Mouse (Mus musculus) midbrain, embryonic 13.5 days (tissue): ENCODE measurements around the gene Gm5930. TPM values are rescaled to one million over a fixed set of nuclear protein-coding genes. Genes with fewer than 3 reads are reported as not detected.
"Not testable (repeated sequence)": the region's sequence is repeated elsewhere in the genome, so short reads cannot be mapped to it uniquely, and the experiment has no call there.

ENCODE experiments used
- ATAC-seq: fragments of 200-750 bp; cut with Nextera tagmentation; 2 replicates; pipeline ENCODE4 v1.8.0; 2017; ENCODE audit warnings: mild to moderate bottlenecking, moderate TSS enrichment, moderate library complexity
- H3K27ac ChIP-seq: fragments of 300-500 bp; sonication (generic); 2 replicates; pipeline ENCODE4 v1.5.1; 2015; ENCODE audit warnings: inconsistent platforms, mild to moderate bottlenecking, moderate library complexity
- H3K27me3 ChIP-seq: fragments of 300-500 bp; sonication (generic); 2 replicates; pipeline ENCODE4 v1.6.1; 2015; ENCODE audit warnings: mild to moderate bottlenecking, inconsistent platforms
- H3K36me3 ChIP-seq: fragments of 300-500 bp; sonication (generic); 2 replicates; pipeline ENCODE4 v1.6.1; 2015; ENCODE audit warnings: mild to moderate bottlenecking, inconsistent platforms
- H3K4me1 ChIP-seq: fragments of 300-500 bp; sonication (generic); replicated peaks from 2 replicates; pipeline ENCODE4 v1.6.1; 2015; ENCODE audit warnings: inconsistent platforms
- H3K4me2 ChIP-seq: fragments of 300-500 bp; sonication (generic); replicated peaks from 2 replicates; pipeline ENCODE4 v1.6.1; 2015; ENCODE audit warnings: moderate library complexity, mild to moderate bottlenecking, inconsistent platforms
- H3K4me3 ChIP-seq: fragments of 300-500 bp; sonication (generic); replicated peaks from 2 replicates; pipeline ENCODE4 v1.5.1; 2015; ENCODE audit warnings: mild to moderate bottlenecking, inconsistent platforms
- H3K9ac ChIP-seq: fragments of 300-500 bp; sonication (generic); replicated peaks from 2 replicates; pipeline ENCODE4 v1.6.1; 2015; ENCODE audit warnings: mild to moderate bottlenecking, inconsistent platforms
- H3K9me3 ChIP-seq: fragments of 300-500 bp; sonication (generic); 2 replicates; pipeline ENCODE4 v1.6.1; 2016; ENCODE audit warnings: mild to moderate bottlenecking, inconsistent platforms
- WGBS: fragments of 180-500 bp; shearing (Covaris S2); methylation state at CpG from one replicate; pipeline ENCODE4 v1.1.7; 2015; 5-methylcytosine and 5-hydroxymethylcytosine counted together
- polyA plus RNA-seq: library from polyadenylated mRNA; unstranded; fragments of >200 nt; fragmentation: Nextera tagmentation; extraction: Ambion mirVana; gene quantifications from 2 replicates; pipeline ENCODE4 v1.2.1, GENCODE M21; 2015

The Gm5930 gene
- polyA plus RNA-seq = not detected in 2 replicates

DNA sequence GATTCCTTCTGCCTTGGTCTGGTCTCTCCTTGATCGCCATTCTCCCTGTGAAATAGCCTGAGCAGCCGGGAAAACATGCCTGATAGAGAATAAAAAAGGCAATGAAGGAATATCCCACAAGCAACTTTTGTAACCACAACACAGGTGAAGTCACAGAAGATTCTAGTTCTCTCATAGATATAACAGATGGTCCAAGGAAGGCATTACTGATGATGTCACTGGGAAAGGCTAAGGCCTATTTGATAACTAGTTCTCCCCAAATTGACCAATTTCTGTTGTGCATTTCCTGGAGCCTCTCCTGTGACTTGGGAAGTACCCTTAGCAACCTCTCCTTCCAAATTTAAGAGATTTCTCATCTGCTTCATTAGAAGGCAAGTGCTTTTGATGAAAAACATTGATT lies at the start of gene Gm5930:
Gm5930 (minus strand) TSS at position 101 of the 400 bp plus-strand sequence.
- not testable (repeated sequence) for H3K4me2 ChIP-seq, H3K4me3 ChIP-seq, H3K4me1 ChIP-seq, H3K9me3 ChIP-seq, H3K27me3 ChIP-seq, H3K27ac ChIP-seq, ATAC-seq, H3K9ac ChIP-seq, H3K36me3 ChIP-seq
- no CpG with 5 or more reads among the region's 2 CpGs for WGBS

DNA sequence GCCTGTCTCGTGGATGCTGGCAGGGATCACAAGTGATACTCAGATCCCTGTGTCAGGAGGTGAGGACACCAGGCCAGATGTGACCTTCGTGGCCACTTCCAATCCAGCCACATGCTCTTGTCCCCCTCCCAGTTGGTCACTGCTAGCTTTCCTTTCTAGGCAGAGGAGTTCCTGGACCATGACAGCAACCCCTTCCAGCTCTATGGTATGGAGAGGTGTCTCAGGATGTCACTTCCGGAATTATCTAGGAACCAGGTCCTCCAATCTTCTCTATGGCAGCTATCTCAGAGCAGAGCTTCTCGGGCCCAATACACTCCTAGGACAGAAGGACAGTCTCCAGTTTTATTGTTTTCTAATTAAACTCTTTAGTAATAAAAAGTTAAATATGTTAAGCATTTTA lies 45.8 kb upstream of the Gm5930 start:
- not testable (repeated sequence) for ATAC-seq, H3K4me1 ChIP-seq, H3K4me2 ChIP-seq, H3K36me3 ChIP-seq, H3K27me3 ChIP-seq, H3K27ac ChIP-seq, H3K9ac ChIP-seq, H3K9me3 ChIP-seq, H3K4me3 ChIP-seq
- 84% methylated on average over 4 of the region's 4 CpGs for WGBS

DNA sequence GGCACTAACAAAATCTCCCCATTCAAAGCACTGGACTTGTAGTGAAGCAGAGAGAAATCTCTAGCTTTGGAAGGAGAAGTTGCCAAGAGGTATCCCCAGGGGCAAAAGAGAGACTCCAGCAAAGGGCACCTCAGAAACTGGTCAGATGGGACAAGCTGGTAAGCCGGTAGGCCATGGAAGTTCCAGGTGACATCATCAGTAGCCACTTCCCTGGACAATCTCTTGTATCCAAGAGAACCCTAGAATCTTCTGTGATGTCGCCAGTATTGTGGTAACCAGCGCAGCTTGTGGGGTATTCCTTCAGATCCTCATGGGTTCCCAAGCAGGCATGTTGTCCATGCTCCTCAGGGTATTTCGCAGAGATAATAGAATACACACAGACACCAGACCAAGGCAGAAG lies 26.7 kb upstream of the Gm5930 start, which contains the start of gene Gm8229:
Gm8229 (plus strand) TSS at position 301 of the 400 bp plus-strand sequence.
- H3K36me3 ChIP-seq, H3K4me3 ChIP-seq, H3K4me2 ChIP-seq, H3K27me3 ChIP-seq, H3K9ac ChIP-seq, H3K27ac ChIP-seq, H3K9me3 ChIP-seq, ATAC-seq, H3K4me1 ChIP-seq: not testable (repeated sequence)
- 96% methylated on average over 4 of the region's 4 CpGs for WGBS

DNA sequence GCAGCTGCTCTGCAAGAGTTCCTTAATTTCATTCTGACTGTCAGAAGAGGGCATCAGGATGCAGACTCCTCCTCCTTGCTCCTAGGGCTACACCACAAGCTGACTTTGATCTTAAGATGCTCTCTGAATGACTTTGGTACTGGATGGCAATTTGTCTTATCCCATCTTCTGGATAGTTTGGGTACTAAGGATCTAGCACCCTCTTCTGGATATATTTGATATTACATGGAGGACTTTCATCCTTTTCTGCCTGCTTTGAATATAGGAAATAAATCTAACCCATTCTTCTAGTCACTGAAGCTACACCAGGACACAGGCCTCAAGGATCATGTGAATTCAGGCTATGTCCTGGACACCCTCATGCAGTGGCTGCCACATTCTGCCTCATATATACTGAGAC lies 23.9 kb upstream of the Gm5930 start:
- not testable (repeated sequence) for H3K4me3 ChIP-seq, H3K27me3 ChIP-seq, H3K4me1 ChIP-seq, H3K36me3 ChIP-seq, H3K9ac ChIP-seq, H3K4me2 ChIP-seq, ATAC-seq, H3K9me3 ChIP-seq, H3K27ac ChIP-seq

DNA sequence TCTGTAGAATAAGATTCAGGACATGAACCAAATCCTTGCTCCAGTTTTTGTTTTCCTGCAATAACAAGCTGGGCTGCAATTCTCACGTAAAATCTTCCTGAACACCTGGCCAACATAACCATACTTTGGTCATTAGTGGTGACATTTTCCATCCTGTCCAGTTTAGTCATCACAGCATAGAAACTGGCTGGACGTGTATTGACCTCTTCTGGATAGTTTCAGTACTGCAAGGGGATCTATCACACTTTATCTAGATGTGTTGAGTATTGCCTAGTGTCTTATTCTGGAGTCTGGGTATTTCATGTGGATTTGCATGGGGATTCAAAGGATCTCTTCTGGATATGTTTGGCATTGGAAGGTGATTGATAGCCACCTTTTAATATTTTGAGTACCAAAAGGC lies 23.0 kb upstream of the Gm5930 start:
- H3K27ac ChIP-seq, H3K27me3 ChIP-seq, H3K4me2 ChIP-seq, ATAC-seq, H3K9ac ChIP-seq, H3K4me3 ChIP-seq, H3K4me1 ChIP-seq, H3K36me3 ChIP-seq, H3K9me3 ChIP-seq: not testable (repeated sequence)
- WGBS = 44% methylated on average over 2 of the region's 2 CpGs

DNA sequence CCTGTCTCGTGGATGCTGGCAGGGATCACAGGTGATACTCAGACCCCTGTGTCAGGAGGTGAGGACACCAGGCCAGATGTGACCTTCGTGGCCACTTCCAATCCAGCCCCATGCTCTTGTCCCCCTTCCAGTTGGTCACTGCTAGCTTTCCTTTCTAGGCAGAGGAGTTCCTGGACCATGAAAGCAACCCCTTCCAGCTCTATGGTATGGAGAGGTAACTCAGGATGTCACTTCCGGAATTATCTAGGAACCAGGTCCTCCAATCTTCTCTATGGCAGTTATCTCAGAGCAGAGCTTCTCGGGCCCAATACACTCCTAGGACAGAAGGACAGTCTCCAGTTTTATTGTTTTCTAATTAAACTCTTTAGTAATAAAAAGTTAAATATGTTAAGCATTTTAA lies 26.3 kb downstream of the Gm5930 start:
- not testable (repeated sequence) for H3K36me3 ChIP-seq, H3K4me3 ChIP-seq, H3K9ac ChIP-seq, H3K4me2 ChIP-seq, H3K9me3 ChIP-seq, H3K27ac ChIP-seq, H3K4me1 ChIP-seq, ATAC-seq, H3K27me3 ChIP-seq
- WGBS = 90% methylated on average over 4 of the region's 4 CpGs

DNA sequence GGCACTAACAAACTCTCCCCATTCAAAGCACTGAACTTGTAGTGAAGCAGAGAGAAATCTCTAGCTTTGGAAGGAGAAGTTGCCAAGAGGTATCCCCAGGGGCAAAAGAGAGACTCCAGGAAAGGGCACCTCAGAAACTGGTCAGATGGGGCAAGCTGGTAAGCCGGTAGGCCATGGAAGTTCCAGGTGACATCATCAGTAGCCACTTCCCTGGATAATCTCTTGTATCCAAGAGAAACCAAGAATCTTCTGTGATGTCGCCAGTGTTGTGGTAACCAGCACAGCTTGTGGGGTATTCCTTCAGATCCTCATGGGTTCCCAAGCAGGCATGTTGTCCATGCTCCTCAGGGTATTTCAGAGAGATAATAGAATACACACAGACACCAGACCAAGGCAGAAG lies 53.1 kb downstream of the Gm5930 start, which contains the start of gene Gm8220:
Gm8220 (plus strand) TSS at position 301 of the 400 bp plus-strand sequence.
- 94% methylated on average over 2 of the region's 2 CpGs for WGBS

More for the DNA sequence above, 53.1 kb downstream of the Gm5930 start, which contains the start of gene Gm8220:
- H3K9ac ChIP-seq, ATAC-seq, H3K4me3 ChIP-seq, H3K36me3 ChIP-seq, H3K4me1 ChIP-seq, H3K9me3 ChIP-seq, H3K27ac ChIP-seq, H3K4me2 ChIP-seq, H3K27me3 ChIP-seq: not testable (repeated sequence)

Other genes starting within 250 kb of the Gm5930 start
- not detected in 2 replicates for gene Ear2, start 235.9 kb downstream of the Gm5930 start, polyA plus RNA-seq
- not detected in 2 replicates for gene Gm3327, start 214.7 kb downstream of the Gm5930 start, polyA plus RNA-seq
- not detected in 2 replicates for gene Gm8212, start 140.9 kb downstream of the Gm5930 start, polyA plus RNA-seq
- gene 4930503E14Rik, start 125.3 kb downstream of the Gm5930 start, polyA plus RNA-seq = not detected in 2 replicates
- gene Gm8220, start 53.0 kb downstream of the Gm5930 start, polyA plus RNA-seq = not detected in 2 replicates
- not detected in 2 replicates for gene Gm8229, start 26.8 kb upstream of the Gm5930 start, polyA plus RNA-seq
- not detected in 2 replicates for gene Gm3371, start 72.1 kb upstream of the Gm5930 start, polyA plus RNA-seq
- not detected in 2 replicates for gene Gm8232, start 95.1 kb upstream of the Gm5930 start, polyA plus RNA-seq
- gene BC061237, start 153.9 kb upstream of the Gm5930 start, polyA plus RNA-seq = not detected in 2 replicates
- gene Gm17093, start 179.7 kb upstream of the Gm5930 start, polyA plus RNA-seq = not detected in 2 replicates
- not detected in 2 replicates for gene Gm8247, start 244.6 kb upstream of the Gm5930 start, polyA plus RNA-seq